Mouse (Mus musculus) testis, adult 2 months (tissue): Measurements from ENCODE around the gene Ssc5d. TPM values are rescaled to one million over a fixed set of nuclear protein-coding genes. Genes with fewer than 3 reads are reported as not detected.

ENCODE experiments used
- H3K27ac ChIP-seq: fragments of 200-500 bp; 2 replicates; pipeline ENCODE4 v1.5.1; 2012; ENCODE audit warnings: low read depth, low read length; ENCODE audit not compliant: control insufficient read depth, insufficient read depth
- H3K27me3 ChIP-seq: fragments of 200-500 bp; 2 replicates; pipeline ENCODE4 v1.6.1; 2012; ENCODE audit warnings: mild to moderate bottlenecking, low read length, moderate library complexity; ENCODE audit not compliant: control insufficient read depth, insufficient read depth
- H3K36me3 ChIP-seq: fragments of 200-500 bp; 2 replicates; pipeline ENCODE4 v1.6.1; 2012; ENCODE audit warnings: mild to moderate bottlenecking, low read length; ENCODE audit not compliant: control insufficient read depth, insufficient read depth
- H3K4me1 ChIP-seq: fragments of 200-500 bp; 2 replicates; pipeline ENCODE4 v1.6.1; 2012; ENCODE audit warnings: low read length; ENCODE audit not compliant: control insufficient read depth, insufficient read depth
- H3K4me3 ChIP-seq: fragments of 200-500 bp; 2 replicates; pipeline ENCODE4 v1.5.1; 2012; ENCODE audit warnings: low read depth, mild to moderate bottlenecking, low read length, moderate library complexity, mixed read lengths; ENCODE audit not compliant: control insufficient read depth
- CTCF ChIP-seq: fragments of 200-500 bp; IDR thresholded peaks from 2 replicates; pipeline ENCODE4 v1.5.1; 2012; ENCODE audit warnings: low read depth, mild to moderate bottlenecking, inconsistent platforms, low read length, moderate library complexity; ENCODE audit not compliant: control insufficient read depth, insufficient read depth, insufficient replicate concordance
- POLR2A ChIP-seq: fragments of 200-500 bp; IDR thresholded peaks from 2 replicates; pipeline ENCODE4 v1.6.1; 2012; ENCODE audit warnings: low read depth, mild to moderate bottlenecking, inconsistent platforms, low read length, moderate library complexity; ENCODE audit not compliant: control insufficient read depth
- polyA plus RNA-seq: library from polyadenylated mRNA; depleted of rRNA; stranded (reverse); fragments of >200 nt; gene quantifications from 2 replicates; pipeline ENCODE4 v1.2.3, GENCODE M21; 2012

Ssc5d gene
- polyA plus RNA-seq, 1 experiment: 0.94 TPM

- H3K27me3 ChIP-seq: no peaks in the 10 kb centered on the region
- H3K27ac ChIP-seq: no peak overlapping the region
- H3K4me3 ChIP-seq: peak overlapping the region; percentile 14; the same call in 1 of the 2 replicates
Observed at GRCm38 (mm10) chr7:4920496-4920895, 5.1 kb upstream of the Ssc5d start.

GRCm38 (mm10) chr7:4920976-4921823 lies 4.4 kb upstream of the Ssc5d start:
- no peaks in the 10 kb centered on the region for H3K27me3 ChIP-seq
- H3K4me1 ChIP-seq: peaks cover 46% of the 10 kb centered on the region
- no peaks in the 10 kb centered on the region for H3K36me3 ChIP-seq
- H3K4me3 ChIP-seq: peak overlapping the region; percentile 65
- no peak overlapping the region for H3K27ac ChIP-seq
- TF ChIP-seq CTCF (no peak), POLR2A (no peak)

More at GRCm38 (mm10) chr7:4920496-4920895, 5.1 kb upstream of the Ssc5d start:
- H3K4me1 ChIP-seq: peaks cover 49% of the 10 kb centered on the region
- no peaks in the 10 kb centered on the region for H3K36me3 ChIP-seq
- no peak for TF ChIP-seq CTCF
- TF ChIP-seq POLR2A: no peak

- Histone ChIP-seq H3K4me1 (peaks cover 46% of the 10 kb centered on the region), H3K4me3 (peak within 1 kb of the TSS; percentile 94), H3K36me3 (no peaks in the 10 kb centered on the region), H3K27ac (peak within 1 kb of the TSS; percentile 94), H3K27me3 (no peaks in the 10 kb centered on the region)
- no peak for TF ChIP-seq POLR2A
- no peak for TF ChIP-seq CTCF
Observed at GRCm38 (mm10) chr7:4921824-4922482, 3.6 kb upstream of the Ssc5d start, which contains the start of gene Nat14. Gene Nat14, plus strand, starts transcription at chr7:4922028.

GRCm38 (mm10) chr7:4922508-4922907 lies 3.1 kb upstream of the Ssc5d start:
- Histone ChIP-seq H3K27ac (peak overlapping the region; percentile 94), H3K4me1 (peaks cover 46% of the 10 kb centered on the region), H3K27me3 (no peaks in the 10 kb centered on the region), H3K4me3 (peak overlapping the region; percentile 94), H3K36me3 (no peaks in the 10 kb centered on the region)
- TF ChIP-seq CTCF (no peak), POLR2A (no peak; the same call in 1 of the 2 replicates)

GRCm38 (mm10) chr7:4922931-4923565 lies 2.5 kb upstream of the Ssc5d start:
- TF ChIP-seq POLR2A (no peak), CTCF (no peak)
- peak overlapping the region; percentile 94 for H3K4me3 ChIP-seq
- H3K27ac ChIP-seq: peak overlapping the region; percentile 59
- H3K36me3 ChIP-seq: no peaks in the 10 kb centered on the region
- H3K27me3 ChIP-seq: no peaks in the 10 kb centered on the region
- H3K4me1 ChIP-seq: peaks cover 46% of the 10 kb centered on the region

- peaks cover 46% of the 10 kb centered on the region for H3K4me1 ChIP-seq
- H3K27ac ChIP-seq: peak overlapping the region; percentile 59
- no peaks in the 10 kb centered on the region for H3K36me3 ChIP-seq
- peak overlapping the region; percentile 94 for H3K4me3 ChIP-seq
- H3K27me3 ChIP-seq: no peaks in the 10 kb centered on the region
- 0 out of 2 replicates have a peak, but pooled peaks have one; percentile 10 for TF ChIP-seq POLR2A
- peak; percentile 25; the same call in 1 of the 2 replicates for TF ChIP-seq CTCF
Observed at GRCm38 (mm10) chr7:4923586-4924364, 1.8 kb upstream of the Ssc5d start.
